Mouse (Mus musculus) hindbrain, embryonic 14.5 days (tissue): ENCODE results near the gene Tat. TPM values are rescaled to one million over a fixed set of nuclear protein-coding genes. Genes with fewer than 3 reads are reported as not detected.

Experiments used
- ATAC-seq: fragments of 200-750 bp; cut with Nextera tagmentation; 2 replicates; pipeline ENCODE4 v1.8.0; 2017; ENCODE audit warnings: moderate number of reproducible peaks, mild to moderate bottlenecking, moderate TSS enrichment, moderate library complexity; ENCODE audit not compliant: low FRiP score
- DNase-seq: peaks from one replicate; pipeline ENCODE4 v3.0.0-alpha.2; 2015; ENCODE audit warnings: low spot score
- H3K27ac ChIP-seq: fragments of 300-500 bp; sonication (generic); 2 replicates; pipeline ENCODE4 v1.5.1; 2014; ENCODE audit warnings: mild to moderate bottlenecking, moderate library complexity
- H3K27me3 ChIP-seq: fragments of 300-500 bp; sonication (generic); 2 replicates; pipeline ENCODE4 v1.6.1; 2014; ENCODE audit warnings: mild to moderate bottlenecking, low read length, mixed read lengths; ENCODE audit not compliant: control insufficient read depth, insufficient read depth
- H3K36me3 ChIP-seq: fragments of 300-500 bp; sonication (generic); replicated peaks from 2 replicates; pipeline ENCODE4 v1.6.1; 2014; ENCODE audit not compliant: control insufficient read depth, insufficient read depth
- H3K4me1 ChIP-seq: fragments of 300-500 bp; sonication (generic); replicated peaks from 2 replicates; pipeline ENCODE4 v1.6.1; 2014; ENCODE audit warnings: antibody characterized with exemption, low read length, mixed read lengths; ENCODE audit not compliant: control insufficient read depth, insufficient read depth
- H3K4me2 ChIP-seq: fragments of 300-500 bp; sonication (generic); replicated peaks from 2 replicates; pipeline ENCODE4 v1.6.1; 2014; ENCODE audit warnings: mild to moderate bottlenecking, moderate library complexity
- H3K4me3 ChIP-seq: fragments of 300-500 bp; sonication (generic); replicated peaks from 2 replicates; pipeline ENCODE4 v1.5.1; 2014; ENCODE audit warnings: mild to moderate bottlenecking, low read length
- H3K9ac ChIP-seq: fragments of 300-500 bp; sonication (generic); 2 replicates; pipeline ENCODE4 v1.6.1; 2014
- H3K9me3 ChIP-seq: fragments of 300-500 bp; sonication (generic); 2 replicates; pipeline ENCODE4 v1.6.1; 2016; ENCODE audit warnings: low read length; ENCODE audit not compliant: control insufficient read depth
- WGBS: fragments of 180-500 bp; shearing (Covaris S2); extraction: QIAGEN DNeasy Blood & Tissue Kit; methylation state at CpG from one replicate; pipeline ENCODE4 v1.1.7; 2014; 5-methylcytosine and 5-hydroxymethylcytosine counted together
- polyA plus RNA-seq: library from polyadenylated mRNA; unstranded; fragments of >200 nt; fragmentation: Nextera tagmentation; extraction: Ambion mirVana; gene quantifications from 2 replicates; pipeline ENCODE4 v1.2.1, GENCODE M21; 2014

Tat gene
- polyA plus RNA-seq, 1 experiment from 2014 or later, result not detected

DNA sequence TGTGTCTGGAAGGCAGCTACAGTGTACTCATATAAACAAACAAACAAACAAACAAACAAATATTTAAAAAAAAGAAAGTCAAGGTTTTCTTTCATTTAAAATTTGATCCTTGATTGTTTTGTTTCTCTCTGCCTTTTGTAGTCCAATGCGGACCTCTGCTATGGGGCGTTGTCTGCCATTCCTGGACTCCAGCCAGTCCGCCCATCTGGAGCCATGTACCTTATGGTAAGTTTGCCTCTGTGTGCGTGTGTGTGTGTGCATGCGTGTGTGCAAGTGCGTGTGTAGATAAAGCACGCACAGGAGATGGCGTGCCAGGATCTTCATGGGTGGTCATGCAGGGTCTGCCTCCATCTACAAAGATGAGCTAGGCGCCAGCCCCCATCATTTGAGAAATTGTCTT lies 7.1 kb downstream of the Tat start:
- H3K4me3 ChIP-seq, result no peak overlapping the region
- H3K27me3 ChIP-seq, result no peaks in the 10 kb centered on the region
- ATAC-seq (no peak), DNase-seq (no peak)
- no peak overlapping the region for H3K4me2 ChIP-seq
- no peaks in the 10 kb centered on the region for H3K9me3 ChIP-seq
- 86% methylated on average over 9 of the region's 9 CpGs for WGBS
- no peak overlapping the region for H3K27ac ChIP-seq
- H3K36me3 ChIP-seq, result no peaks in the 10 kb centered on the region
- no peak overlapping the region for H3K9ac ChIP-seq
- H3K4me1 ChIP-seq, result no peaks in the 10 kb centered on the region

DNA sequence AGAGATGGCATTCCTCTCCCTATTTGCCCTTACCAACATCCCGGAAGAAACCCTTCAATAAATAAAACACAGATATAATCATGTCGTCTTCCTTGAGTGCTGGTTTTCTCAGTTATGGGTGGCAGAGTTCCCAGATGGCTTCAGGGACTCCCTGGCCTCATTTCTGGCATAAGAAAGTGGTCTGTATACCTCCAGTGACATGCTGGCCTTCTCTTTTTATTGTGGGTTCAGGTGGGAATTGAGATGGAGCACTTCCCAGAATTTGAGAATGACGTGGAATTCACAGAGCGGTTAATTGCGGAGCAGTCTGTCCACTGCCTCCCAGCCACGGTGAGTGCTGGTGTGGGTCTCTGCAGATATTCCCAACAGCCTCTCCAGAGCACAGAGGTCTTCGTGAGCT lies 7.8 kb downstream of the Tat start:
- no peak overlapping the region for H3K9ac ChIP-seq
- H3K27ac ChIP-seq, result no peak overlapping the region
- H3K4me3 ChIP-seq, result no peak overlapping the region
- H3K36me3 ChIP-seq, result no peaks in the 10 kb centered on the region
- H3K9me3 ChIP-seq, result no peaks in the 10 kb centered on the region
- H3K4me2 ChIP-seq, result no peak overlapping the region
- DNase-seq (no peak), ATAC-seq (no peak)
- WGBS, result 71% methylated on average over 7 of the region's 7 CpGs
- no peaks in the 10 kb centered on the region for H3K4me1 ChIP-seq
- H3K27me3 ChIP-seq, result no peaks in the 10 kb centered on the region

DNA sequence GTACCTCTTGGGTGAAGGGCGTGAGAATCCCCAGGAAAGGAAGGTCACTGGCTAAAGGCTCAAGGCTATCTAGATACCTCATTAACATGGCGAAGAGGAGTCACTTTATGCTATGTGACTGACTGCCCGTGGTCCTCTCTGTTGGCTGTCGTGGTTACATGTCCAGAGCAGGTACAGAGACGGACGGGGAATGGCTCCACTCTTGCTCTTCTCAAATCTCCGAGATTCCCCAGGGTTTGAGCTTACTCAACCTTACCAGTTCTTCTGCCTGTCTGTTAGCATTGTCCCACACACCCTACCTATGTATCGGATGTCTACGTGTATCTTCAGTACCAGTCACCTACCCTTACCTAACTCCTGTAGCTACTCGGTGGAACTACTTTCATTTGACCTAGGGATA lies 9.7 kb downstream of the Tat start:
- ATAC-seq (no peak), DNase-seq (no peak)
- Histone ChIP-seq H3K27ac (no peak overlapping the region), H3K4me2 (no peak overlapping the region), H3K36me3 (no peaks in the 10 kb centered on the region), H3K9ac (no peak overlapping the region), H3K9me3 (no peaks in the 10 kb centered on the region), H3K4me3 (no peak overlapping the region), H3K27me3 (no peaks in the 10 kb centered on the region), H3K4me1 (no peaks in the 10 kb centered on the region)
- WGBS, result 93% methylated on average over 10 of the region's 10 CpGs

DNA sequence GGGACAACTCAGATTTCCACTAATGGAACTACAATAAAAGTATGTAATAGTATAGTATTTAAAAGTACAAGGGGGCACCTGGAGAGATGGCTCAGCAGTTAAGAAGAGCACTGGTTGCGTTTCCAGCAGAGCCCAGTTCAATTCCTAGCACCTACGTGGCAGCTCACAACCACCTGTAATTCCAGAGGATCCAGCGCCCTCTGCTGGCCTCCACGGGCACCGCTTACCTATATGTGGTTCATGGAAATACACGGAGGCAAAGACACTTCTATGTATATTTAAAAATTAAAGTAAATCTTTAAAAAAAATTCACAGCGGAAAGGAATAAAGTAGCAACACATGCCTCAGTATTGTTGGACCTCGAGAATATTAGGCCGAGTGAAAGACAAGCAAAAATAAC lies 12.7 kb downstream of the Tat start:
- Histone ChIP-seq H3K27me3 (no peaks in the 10 kb centered on the region), H3K4me2 (no peak overlapping the region), H3K9me3 (no peaks in the 10 kb centered on the region), H3K4me1 (peaks cover 6% of the 10 kb centered on the region; the same call in 1 of the 2 replicates), H3K9ac (no peak overlapping the region), H3K36me3 (no peaks in the 10 kb centered on the region), H3K27ac (no peak overlapping the region), H3K4me3 (no peak overlapping the region)
- 31% methylated on average over 9 of the region's 9 CpGs for WGBS
- DNase-seq (no peak), ATAC-seq (no peak)

DNA sequence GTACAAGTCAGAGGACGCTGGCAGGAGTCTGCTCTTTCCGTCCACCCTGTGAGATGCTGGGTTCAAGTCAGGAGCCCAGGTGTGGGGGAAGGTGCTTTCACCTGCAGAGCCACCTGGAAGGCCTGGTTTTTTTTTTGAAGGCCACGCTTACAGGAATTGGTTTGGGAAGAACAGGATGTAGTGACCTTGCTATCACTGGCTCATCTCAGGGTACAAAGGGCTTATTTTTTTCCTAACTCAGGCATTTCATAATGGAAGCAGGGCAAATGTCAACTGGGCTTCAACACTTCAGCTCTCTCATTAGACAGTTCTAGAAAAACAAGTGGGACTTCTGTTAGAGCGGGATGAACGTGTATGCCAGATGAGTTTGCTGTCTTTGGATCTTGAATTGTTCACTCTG lies 14.1 kb downstream of the Tat start:
- no peak overlapping the region for H3K4me3 ChIP-seq
- WGBS, result 79% methylated on average over 5 of the region's 5 CpGs
- no peaks in the 10 kb centered on the region for H3K9me3 ChIP-seq
- no peak overlapping the region for H3K9ac ChIP-seq
- H3K4me2 ChIP-seq, result no peak overlapping the region
- DNase-seq, result no peak
- H3K27ac ChIP-seq, result no peak overlapping the region
- no peaks in the 10 kb centered on the region for H3K27me3 ChIP-seq
- peaks cover 6% of the 10 kb centered on the region; the same call in 1 of the 2 replicates for H3K4me1 ChIP-seq
- ATAC-seq, result no peak
- H3K36me3 ChIP-seq, result no peaks in the 10 kb centered on the region

DNA sequence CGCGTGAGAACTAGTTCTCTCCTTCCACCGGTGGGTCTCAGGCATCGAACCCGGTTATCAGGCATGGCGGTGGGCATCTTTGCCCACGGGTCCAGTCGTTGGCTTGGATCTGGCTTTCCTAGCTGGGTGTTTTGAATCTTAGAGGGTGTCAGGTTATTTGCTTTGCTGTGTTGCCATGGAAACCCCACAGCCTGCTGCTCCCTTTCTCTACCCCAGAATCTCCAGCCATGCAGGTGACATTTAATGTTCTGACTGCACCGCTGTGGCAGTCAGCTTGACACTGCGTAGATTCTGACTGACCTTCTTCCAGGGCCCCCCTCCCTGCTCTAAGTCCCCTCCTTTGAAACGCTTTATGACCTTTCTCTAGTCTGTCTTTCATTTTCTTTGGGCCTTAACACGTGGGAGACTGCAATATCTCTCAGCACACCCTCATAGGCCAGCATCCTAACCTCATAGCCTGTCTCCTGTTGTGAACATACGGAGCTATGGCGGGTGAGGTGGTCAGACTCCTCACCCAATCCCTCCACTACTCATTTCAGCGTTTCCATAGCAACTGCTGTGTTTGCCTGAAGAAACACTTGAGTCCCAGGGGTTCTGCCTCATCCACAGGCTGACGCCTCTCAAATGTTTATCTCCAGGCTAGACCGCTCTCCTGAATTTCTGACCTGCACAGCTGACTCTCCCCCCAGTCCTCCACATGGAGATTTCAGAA lies 16.2 kb downstream of the Tat start:
- ATAC-seq (peak; percentile 55; the same call in 1 of the 2 replicates), DNase-seq (peak; percentile 63)
- Histone ChIP-seq H3K27ac (peak overlapping the region; percentile 76), H3K4me1 (peaks cover 6% of the 10 kb centered on the region; the same call in 1 of the 2 replicates), H3K9ac (no peak overlapping the region), H3K36me3 (no peaks in the 10 kb centered on the region), H3K4me3 (no peak overlapping the region), H3K27me3 (no peaks in the 10 kb centered on the region), H3K9me3 (no peaks in the 10 kb centered on the region), H3K4me2 (no peak overlapping the region)
- WGBS, result 46% methylated on average over 17 of the region's 17 CpGs

DNA sequence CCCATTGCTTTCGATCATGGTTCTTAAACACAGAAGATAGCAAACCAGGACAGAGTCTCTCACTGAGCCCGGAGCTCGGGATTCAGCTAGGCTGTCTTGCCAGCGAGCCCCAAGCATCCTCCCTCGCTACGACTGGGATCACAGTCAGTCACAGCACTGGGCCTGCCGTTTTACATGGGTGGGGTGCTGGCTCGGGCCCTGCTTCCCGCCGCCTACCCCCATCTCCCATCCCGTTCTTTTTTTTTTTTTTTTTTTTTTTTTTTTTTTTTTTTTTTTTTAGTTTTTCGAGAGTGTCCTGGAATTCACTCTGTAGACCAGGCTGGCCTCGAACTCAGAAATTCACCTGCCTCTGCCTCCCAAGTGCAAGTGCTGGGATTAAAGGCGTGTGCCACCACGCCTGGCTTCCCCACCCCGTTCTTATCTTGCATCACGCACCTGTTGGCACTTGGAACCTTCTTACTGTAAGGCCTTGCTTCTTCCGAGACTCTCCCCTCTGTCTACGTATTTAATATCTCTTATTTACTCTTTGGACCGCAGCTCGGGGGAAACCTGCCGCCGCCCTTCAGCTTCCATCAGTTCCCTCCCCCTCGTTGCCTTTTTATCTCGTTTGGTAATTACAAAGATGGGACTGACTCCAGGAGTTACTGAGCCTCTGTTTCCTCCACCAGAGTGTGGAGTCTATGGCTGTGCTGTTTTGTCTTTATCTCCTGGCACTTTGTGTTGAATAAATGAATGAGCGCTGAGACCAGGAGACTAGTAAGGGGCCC lies 18.2 kb downstream of the Tat start:
- H3K27me3 ChIP-seq, result no peaks in the 10 kb centered on the region
- DNase-seq (no peak), ATAC-seq (no peak)
- H3K9me3 ChIP-seq, result no peaks in the 10 kb centered on the region
- 94% methylated on average over 25 of the region's 26 CpGs for whole genome bisulfite sequencing
- H3K27ac ChIP-seq, result no peak overlapping the region
- no peaks in the 10 kb centered on the region for H3K36me3 ChIP-seq
- H3K4me3 ChIP-seq, result no peak overlapping the region
- H3K4me2 ChIP-seq, result no peak overlapping the region
- H3K4me1 ChIP-seq, result peaks cover 6% of the 10 kb centered on the region; the same call in 1 of the 2 replicates
- H3K9ac ChIP-seq, result no peak overlapping the region

DNA sequence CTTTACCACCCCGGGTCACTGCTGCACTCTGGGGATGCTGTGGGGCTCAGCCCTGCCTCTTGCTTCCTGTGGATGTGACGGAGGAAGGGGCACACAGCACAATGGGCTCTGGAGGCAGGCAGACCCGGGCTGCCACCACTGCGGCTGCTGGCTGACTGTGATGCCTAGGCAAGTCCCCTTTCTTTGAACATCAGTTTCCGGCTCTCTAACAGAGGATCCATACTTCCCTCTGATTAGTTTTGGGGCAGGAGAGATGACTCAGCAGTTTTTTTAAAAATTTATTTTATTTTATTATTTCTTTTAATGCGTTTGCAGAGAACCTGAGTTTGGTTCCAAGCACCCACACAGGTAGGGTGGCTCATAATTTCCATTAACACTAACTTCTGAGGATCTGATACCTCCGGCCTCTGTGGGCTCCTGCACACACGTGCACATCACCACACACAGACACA lies 18.8 kb downstream of the Tat start:
- Histone ChIP-seq H3K27ac (no peak overlapping the region), H3K4me3 (no peak overlapping the region), H3K4me2 (no peak overlapping the region), H3K27me3 (no peaks in the 10 kb centered on the region), H3K4me1 (peaks cover 6% of the 10 kb centered on the region; the same call in 1 of the 2 replicates), H3K9me3 (no peaks in the 10 kb centered on the region), H3K9ac (no peak overlapping the region), H3K36me3 (no peaks in the 10 kb centered on the region)
- no peak for ATAC-seq
- DNase-seq, result no peak
- WGBS, result 70% methylated on average over 8 of the region's 8 CpGs

DNA sequence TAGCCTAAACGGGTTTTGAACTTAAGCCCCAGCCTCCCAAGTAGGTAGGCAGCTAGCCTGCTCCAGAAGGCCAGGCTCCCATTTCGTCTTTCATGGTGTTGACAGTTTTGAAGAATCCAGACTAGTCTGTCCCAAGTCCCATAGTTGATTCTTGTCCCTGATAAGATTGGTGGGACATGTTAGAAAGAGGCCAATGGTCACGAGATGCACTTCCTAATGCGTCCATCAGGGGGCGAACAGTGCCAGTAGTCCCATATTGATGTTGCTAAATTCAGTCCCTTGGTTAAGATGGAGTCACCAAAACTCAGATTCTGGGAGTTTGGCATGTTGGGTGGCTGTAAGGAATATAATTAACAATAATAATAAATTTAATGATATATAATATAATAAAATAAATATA lies 20.6 kb downstream of the Tat start:
- H3K27me3 ChIP-seq, result no peaks in the 10 kb centered on the region
- ATAC-seq (no peak), DNase-seq (peak; percentile 61)
- H3K4me3 ChIP-seq, result no peak overlapping the region
- no peaks in the 10 kb centered on the region for H3K9me3 ChIP-seq
- H3K27ac ChIP-seq, result no peak overlapping the region
- no peak overlapping the region for H3K4me2 ChIP-seq
- no peak overlapping the region for H3K9ac ChIP-seq
- 38% methylated on average over 5 of the region's 5 CpGs for WGBS
- no peaks in the 10 kb centered on the region for H3K36me3 ChIP-seq
- H3K4me1 ChIP-seq, result peaks cover 6% of the 10 kb centered on the region; the same call in 1 of the 2 replicates
